Mouse (Mus musculus): ENCODE measurements at regions not wholly inside any gene's neighbourhood (a gene's known extent, or its start where the extent isn't known, plus 50 kb on each side); places are given as distances from the start of the nearest gene placed in this dataset.

DNA sequence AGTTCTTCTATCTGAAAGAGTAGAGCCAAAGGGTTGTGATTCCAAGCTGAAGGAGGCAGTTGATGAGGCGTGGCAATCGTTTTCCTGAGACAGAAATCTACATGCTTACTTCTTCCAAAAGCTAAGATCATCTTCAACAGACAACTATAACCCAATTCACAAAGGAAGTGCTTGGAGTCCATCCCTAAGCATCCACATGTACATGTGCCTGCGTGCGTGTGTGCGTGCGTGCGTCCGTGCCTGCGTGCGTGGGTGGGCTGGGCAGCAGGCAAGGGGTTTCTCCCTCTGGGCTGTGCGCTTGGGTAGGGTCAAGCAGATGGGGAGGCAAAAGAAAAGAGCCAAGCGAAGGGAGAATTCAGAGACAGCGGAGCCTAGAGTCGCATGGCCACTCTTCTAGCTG, 108.2 kb upstream of the Atp1a1 start:
- peak overlapping the region; percentile 67 for H3K27ac ChIP-seq
- H3K9ac ChIP-seq (replicated peaks) = no peak overlapping the region
- WGBS = 86% methylated on average over 14 of the region's 14 CpGs
- H3K27me3 ChIP-seq = no peaks in the 10 kb centered on the region
- peaks cover 53% of the 10 kb centered on the region for H3K4me1 ChIP-seq (replicated peaks)
- no peaks in the 10 kb centered on the region for H3K36me3 ChIP-seq
- H3K9me3 ChIP-seq = no peaks in the 10 kb centered on the region
- no peak overlapping the region for H3K4me2 ChIP-seq
- H3K4me3 ChIP-seq (replicated peaks) = no peak overlapping the region
- no peak for ATAC-seq (ENCODE audit: insufficient number of reproducible peaks, insufficient read depth, low FRiP score, low TSS enrichment, low read depth)

DNA sequence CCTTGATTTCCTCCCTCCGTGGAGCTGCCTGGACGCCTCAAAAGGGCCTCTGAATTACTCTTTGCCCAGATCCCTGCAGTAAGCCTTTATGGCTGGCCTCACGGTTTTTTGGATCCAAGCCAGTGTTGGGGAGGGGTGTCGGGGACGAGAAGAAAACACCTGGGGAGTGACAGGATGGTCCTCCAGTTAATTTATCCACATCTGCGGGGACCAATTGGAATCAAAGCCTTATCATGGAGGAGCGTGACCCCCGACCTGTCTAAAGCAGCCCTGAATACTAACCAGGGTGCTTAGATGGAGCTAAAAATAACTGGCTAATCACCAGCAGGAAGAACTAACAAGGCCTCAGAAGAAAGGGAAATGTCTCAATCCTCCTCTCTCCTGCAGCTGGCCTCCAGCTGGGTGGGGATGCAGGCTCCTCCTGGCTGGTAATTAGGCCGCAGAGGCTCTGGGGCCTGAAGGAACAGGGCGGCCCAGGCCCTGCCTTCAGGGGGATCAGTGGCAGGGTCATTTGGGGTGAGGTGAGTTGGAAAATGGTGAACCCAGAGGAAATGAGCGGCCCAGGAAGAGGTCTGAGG, 107.2 kb upstream of the Atp1a1 start:
- WGBS = 6% methylated on average over 11 of the region's 11 CpGs
- peak; percentile 9; the same call in 1 of the 2 replicates for ATAC-seq (ENCODE audit: insufficient number of reproducible peaks, insufficient read depth, low FRiP score, low TSS enrichment, low read depth)
- Histone ChIP-seq H3K27me3 (no peaks in the 10 kb centered on the region), H3K36me3 (no peaks in the 10 kb centered on the region), H3K9me3 (no peaks in the 10 kb centered on the region), H3K27ac (peak overlapping the region; percentile 92), H3K4me2 (peak overlapping the region; percentile 11), H3K9ac (replicated peaks) (no peak overlapping the region), H3K4me3 (replicated peaks) (no peak overlapping the region), H3K4me1 (replicated peaks) (peaks cover 53% of the 10 kb centered on the region)

DNA sequence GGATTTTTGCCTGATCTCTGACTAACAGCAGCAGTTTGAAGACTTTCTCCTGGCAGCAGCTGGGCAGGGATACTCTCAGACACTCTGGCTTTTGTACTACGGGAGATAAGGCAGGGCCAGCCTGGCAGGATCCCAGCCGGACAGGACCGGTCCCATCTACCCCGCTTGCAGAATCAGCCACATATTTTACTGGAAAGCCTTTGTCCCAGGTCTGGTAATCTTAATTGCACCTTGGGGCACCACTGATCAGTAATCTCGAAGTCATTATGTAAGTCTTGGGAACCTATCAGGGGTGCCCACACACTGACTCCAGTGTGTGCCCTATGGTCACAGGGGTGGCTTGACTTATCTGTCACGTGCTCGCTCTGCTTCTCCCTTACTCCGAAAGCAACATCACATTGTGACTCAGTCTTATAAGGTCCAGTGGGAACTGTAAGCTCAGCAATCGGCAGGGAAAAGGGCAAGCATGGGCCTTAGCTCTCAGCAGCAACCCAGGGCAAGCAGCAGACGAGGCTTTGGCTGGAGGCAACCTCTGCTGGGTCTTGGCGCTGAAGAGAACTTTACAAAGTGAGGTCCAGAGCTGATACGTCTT, 105.0 kb upstream of the Atp1a1 start:
- H3K4me1 ChIP-seq (replicated peaks) = peaks cover 51% of the 10 kb centered on the region
- WGBS = 73% methylated on average over 12 of the region's 12 CpGs
- H3K27me3 ChIP-seq = no peaks in the 10 kb centered on the region
- peak overlapping the region; percentile 64 for H3K27ac ChIP-seq
- ATAC-seq (ENCODE audit: insufficient number of reproducible peaks, insufficient read depth, low FRiP score, low TSS enrichment, low read depth) = no peak
- H3K9me3 ChIP-seq = no peaks in the 10 kb centered on the region
- H3K4me3 ChIP-seq (replicated peaks) = no peak overlapping the region
- H3K4me2 ChIP-seq = no peak overlapping the region
- no peak overlapping the region for H3K9ac ChIP-seq (replicated peaks)
- no peaks in the 10 kb centered on the region for H3K36me3 ChIP-seq

DNA sequence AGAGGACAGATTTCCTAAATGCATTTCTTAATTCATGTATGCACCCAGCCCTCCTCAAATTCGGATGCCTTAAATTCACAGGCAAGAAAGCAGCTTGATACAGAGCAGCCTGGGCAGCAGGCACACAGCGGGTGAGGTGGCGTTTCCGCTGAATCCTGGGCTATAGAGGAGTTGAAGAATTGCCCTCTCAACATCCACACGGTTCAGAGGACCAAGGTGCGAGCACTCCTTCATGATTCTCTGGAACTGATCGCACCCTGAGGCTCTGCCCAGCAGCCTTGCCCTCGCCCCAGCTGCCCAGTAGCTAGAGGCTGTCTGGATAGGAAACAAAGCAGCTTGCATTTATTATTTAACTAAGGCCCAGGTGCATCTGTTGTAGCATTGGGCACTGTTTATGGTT, 104.3 kb upstream of the Atp1a1 start:
- no peak for ATAC-seq (ENCODE audit: insufficient number of reproducible peaks, insufficient read depth, low FRiP score, low TSS enrichment, low read depth)
- Histone ChIP-seq H3K4me1 (replicated peaks) (peaks cover 47% of the 10 kb centered on the region), H3K27ac (peak overlapping the region; percentile 64; the same call in 1 of the 2 replicates)

DNA sequence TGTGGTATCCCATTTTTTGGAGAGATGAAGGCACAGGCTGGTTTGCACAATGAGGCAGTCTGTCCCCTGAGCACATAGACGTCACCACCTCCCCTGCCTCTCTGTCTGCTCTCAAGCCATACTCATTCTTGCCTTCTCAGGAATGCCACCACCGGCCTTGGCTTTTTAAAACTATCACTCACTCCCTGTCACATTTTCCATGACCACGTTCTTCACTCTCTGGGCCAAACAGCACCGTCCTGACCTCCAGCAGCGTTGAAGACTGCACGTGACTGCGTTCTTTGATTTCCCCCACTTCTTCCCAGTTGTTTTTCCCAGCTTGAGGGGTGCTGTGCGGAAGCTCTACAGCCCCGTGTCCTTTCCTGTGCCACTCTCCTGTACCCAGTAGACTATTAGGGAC, 100.4 kb upstream of the Atp1a1 start:
- no peaks in the 10 kb centered on the region for H3K9me3 ChIP-seq
- no peak for ATAC-seq (ENCODE audit: insufficient number of reproducible peaks, insufficient read depth, low FRiP score, low TSS enrichment, low read depth)
- no peaks in the 10 kb centered on the region for H3K27me3 ChIP-seq
- no peaks in the 10 kb centered on the region for H3K36me3 ChIP-seq
- H3K4me2 ChIP-seq = no peak overlapping the region
- H3K4me3 ChIP-seq (replicated peaks) = no peak overlapping the region
- WGBS = 81% methylated on average over 9 of the region's 9 CpGs
- no peak overlapping the region; the same call in 1 of the 2 replicates for H3K27ac ChIP-seq
- H3K9ac ChIP-seq (replicated peaks) = no peak overlapping the region
- peaks cover 33% of the 10 kb centered on the region for H3K4me1 ChIP-seq (replicated peaks)

More for the DNA sequence above, 104.3 kb upstream of the Atp1a1 start:
- H3K27me3 ChIP-seq = no peaks in the 10 kb centered on the region
- no peaks in the 10 kb centered on the region for H3K9me3 ChIP-seq
- no peak overlapping the region for H3K4me2 ChIP-seq
- no peak overlapping the region for H3K9ac ChIP-seq (replicated peaks)
- no peak overlapping the region for H3K4me3 ChIP-seq (replicated peaks)
- 54% methylated on average over 8 of the region's 8 CpGs for WGBS
- no peaks in the 10 kb centered on the region for H3K36me3 ChIP-seq

DNA sequence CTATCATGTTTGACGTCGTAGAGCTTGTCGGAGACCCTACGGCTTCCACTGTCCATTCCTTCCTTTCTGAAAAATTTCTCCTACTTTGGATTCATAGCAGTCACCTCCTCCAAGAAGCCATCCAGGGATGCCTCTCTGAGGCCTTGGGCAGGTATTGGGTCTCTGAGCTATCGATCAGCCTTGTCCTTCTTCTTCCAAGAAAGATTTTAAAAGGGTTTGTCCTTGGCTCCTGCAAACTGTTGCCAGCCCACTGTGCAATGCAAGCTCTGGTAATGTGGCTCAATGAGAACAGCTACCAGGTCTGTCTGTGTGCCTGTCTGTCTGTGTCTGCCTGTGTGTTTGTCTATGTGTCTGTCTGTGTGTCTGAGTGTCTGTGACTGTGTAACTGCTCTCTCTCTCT, 99.8 kb upstream of the Atp1a1 start:
- no peak overlapping the region for H3K4me2 ChIP-seq
- no peak overlapping the region for H3K27ac ChIP-seq
- no peaks in the 10 kb centered on the region for H3K9me3 ChIP-seq
- no peaks in the 10 kb centered on the region for H3K27me3 ChIP-seq
- H3K4me3 ChIP-seq (replicated peaks) = no peak overlapping the region
- 91% methylated on average over 5 of the region's 5 CpGs for WGBS
- H3K36me3 ChIP-seq = no peaks in the 10 kb centered on the region
- peaks cover 28% of the 10 kb centered on the region for H3K4me1 ChIP-seq (replicated peaks)
- ATAC-seq (ENCODE audit: insufficient number of reproducible peaks, insufficient read depth, low FRiP score, low TSS enrichment, low read depth) = no peak
- no peak overlapping the region for H3K9ac ChIP-seq (replicated peaks)

DNA sequence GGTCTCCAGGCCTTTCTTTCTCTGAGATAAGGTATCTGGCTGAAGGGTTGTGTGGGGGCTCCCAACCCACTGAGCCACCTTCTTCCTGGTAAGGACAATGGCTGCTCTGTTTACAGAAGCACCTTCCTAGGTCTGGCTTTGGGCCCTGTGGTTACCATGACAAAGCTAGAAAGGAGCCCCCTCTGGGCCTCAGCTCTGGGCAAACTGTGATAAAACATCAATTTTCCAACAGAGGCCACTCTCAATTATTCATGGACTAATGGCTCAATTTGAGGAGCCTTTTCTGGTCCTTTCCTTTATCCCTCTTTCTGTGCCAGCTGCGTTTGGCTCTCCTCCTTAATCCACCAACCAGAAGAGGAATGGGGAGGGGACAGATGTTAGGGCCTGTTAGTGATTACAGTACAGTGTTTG, 97.3 kb upstream of the Atp1a1 start:
- Histone ChIP-seq H3K27me3 (no peaks in the 10 kb centered on the region), H3K36me3 (no peaks in the 10 kb centered on the region), H3K4me1 (replicated peaks) (peaks cover 18% of the 10 kb centered on the region), H3K4me3 (replicated peaks) (no peak overlapping the region), H3K4me2 (no peak overlapping the region), H3K9ac (replicated peaks) (no peak overlapping the region), H3K9me3 (no peaks in the 10 kb centered on the region), H3K27ac (peak overlapping the region; percentile 53; the same call in 1 of the 2 replicates)
- ATAC-seq (ENCODE audit: insufficient number of reproducible peaks, insufficient read depth, low FRiP score, low TSS enrichment, low read depth) = 0 out of 2 replicates have a peak, but pooled peaks have one; percentile 29
- 13% methylated on average over 1 of the region's 1 CpGs for WGBS

DNA sequence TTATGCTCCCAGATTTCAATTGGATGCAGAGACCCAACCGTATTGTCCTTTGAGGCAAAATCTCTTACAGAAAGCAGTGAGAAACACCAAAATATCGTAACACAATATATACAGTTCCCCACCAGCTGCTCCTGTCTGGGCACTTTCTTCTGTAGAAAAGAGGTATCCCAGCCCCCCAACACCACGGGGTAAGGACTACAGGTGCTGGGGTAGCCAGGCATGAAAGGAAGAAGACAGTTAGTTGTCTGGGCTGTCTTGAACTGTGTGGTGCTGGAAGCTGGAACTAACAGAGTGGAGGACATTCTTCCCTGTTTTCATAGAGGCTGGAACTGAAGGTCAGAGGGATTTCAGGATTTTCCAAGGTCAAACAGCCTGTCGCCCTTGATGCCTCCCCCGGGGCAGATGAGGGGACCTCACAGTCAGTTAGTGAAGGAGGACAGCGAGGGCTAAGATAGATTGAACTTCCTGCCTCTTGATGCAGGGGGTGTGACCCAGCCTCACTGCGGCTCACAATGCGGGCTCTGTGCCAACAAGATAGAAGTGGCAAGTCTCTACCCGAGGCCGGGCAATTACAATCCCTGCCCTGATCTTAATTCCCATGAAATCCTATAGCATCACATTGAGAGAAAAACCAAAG, 96.6 kb upstream of the Atp1a1 start:
- Histone ChIP-seq H3K9ac (replicated peaks) (no peak overlapping the region), H3K4me1 (replicated peaks) (peaks cover 18% of the 10 kb centered on the region), H3K36me3 (no peaks in the 10 kb centered on the region), H3K27ac (peak overlapping the region; percentile 53; the same call in 1 of the 2 replicates), H3K9me3 (no peaks in the 10 kb centered on the region), H3K27me3 (no peaks in the 10 kb centered on the region), H3K4me2 (no peak overlapping the region), H3K4me3 (replicated peaks) (no peak overlapping the region)
- no peak for ATAC-seq (ENCODE audit: insufficient number of reproducible peaks, insufficient read depth, low FRiP score, low TSS enrichment, low read depth)
- 70% methylated on average over 10 of the region's 10 CpGs for WGBS

DNA sequence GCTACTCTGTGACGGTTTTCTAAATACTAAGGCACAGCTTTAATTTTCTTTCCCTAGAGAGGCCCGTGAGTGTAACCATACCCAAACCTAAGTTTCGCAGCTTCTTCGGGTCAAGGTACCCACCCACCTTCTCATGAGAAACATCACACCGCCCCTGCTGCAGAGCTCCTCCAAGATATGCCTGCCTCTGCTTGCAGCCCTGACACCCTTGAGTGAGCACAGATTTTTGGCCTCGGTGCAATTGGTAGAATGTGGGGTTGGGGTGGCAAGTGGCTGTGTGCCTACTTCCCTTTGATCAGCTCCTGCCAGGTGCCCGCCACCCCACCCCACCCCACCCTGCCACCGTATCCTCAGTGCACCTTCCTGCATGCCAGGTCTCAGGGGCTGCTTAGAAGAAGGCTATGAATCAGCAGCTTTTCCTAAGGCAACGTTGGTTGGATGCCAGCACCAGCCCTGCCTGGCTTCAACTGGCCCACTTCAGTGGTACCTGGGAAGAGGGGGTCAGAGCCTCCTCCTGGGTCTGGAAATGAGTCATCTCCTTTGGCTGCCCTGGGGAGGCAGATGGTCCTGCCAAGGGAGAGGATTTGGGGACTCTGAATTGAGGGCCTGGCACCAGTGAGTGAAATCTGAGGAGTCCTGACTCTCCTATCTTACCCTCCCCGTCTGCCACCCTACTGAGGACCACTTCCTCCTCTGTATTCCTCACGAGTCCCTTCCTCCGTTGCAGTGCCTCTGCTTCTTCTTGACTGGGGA, 95.6 kb upstream of the Atp1a1 start:
- ATAC-seq (ENCODE audit: insufficient number of reproducible peaks, insufficient read depth, low FRiP score, low TSS enrichment, low read depth) = no peak
- Histone ChIP-seq H3K4me1 (replicated peaks) (peaks cover 18% of the 10 kb centered on the region), H3K36me3 (no peaks in the 10 kb centered on the region), H3K9me3 (no peaks in the 10 kb centered on the region), H3K27me3 (no peaks in the 10 kb centered on the region), H3K27ac (no peak overlapping the region), H3K4me2 (no peak overlapping the region), H3K4me3 (replicated peaks) (no peak overlapping the region), H3K9ac (replicated peaks) (no peak overlapping the region)
- 82% methylated on average over 12 of the region's 12 CpGs for WGBS

DNA sequence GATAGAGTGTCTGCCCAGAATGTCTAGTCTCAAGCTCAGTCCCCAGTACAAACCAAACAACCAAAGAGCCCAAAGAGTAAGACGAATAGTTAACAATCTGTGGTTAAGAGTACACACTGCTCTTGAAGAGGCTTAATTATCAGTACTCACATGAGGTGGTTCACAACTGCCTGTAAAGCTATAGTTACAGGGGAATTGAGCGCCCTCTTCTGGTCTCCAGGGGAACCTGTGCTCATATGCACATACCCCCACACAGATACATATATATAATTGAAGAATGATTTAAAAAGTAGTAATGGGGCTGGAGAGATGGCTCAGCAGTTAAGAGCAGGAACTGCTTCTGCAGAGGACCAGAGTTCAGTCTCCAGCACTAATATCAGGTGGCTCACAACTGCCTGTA, 92.3 kb upstream of the Atp1a1 start:
- 93% methylated on average over 2 of the region's 2 CpGs for WGBS
- H3K36me3 ChIP-seq = no peaks in the 10 kb centered on the region
- H3K9me3 ChIP-seq = no peaks in the 10 kb centered on the region
- H3K4me2 ChIP-seq = no peak overlapping the region
- H3K4me3 ChIP-seq (replicated peaks) = no peak overlapping the region
- no peak overlapping the region for H3K27ac ChIP-seq
- H3K9ac ChIP-seq (replicated peaks) = no peak overlapping the region
- ATAC-seq (ENCODE audit: insufficient number of reproducible peaks, insufficient read depth, low FRiP score, low TSS enrichment, low read depth) = no peak
- no peaks in the 10 kb centered on the region for H3K27me3 ChIP-seq
- H3K4me1 ChIP-seq (replicated peaks) = peaks cover 13% of the 10 kb centered on the region

DNA sequence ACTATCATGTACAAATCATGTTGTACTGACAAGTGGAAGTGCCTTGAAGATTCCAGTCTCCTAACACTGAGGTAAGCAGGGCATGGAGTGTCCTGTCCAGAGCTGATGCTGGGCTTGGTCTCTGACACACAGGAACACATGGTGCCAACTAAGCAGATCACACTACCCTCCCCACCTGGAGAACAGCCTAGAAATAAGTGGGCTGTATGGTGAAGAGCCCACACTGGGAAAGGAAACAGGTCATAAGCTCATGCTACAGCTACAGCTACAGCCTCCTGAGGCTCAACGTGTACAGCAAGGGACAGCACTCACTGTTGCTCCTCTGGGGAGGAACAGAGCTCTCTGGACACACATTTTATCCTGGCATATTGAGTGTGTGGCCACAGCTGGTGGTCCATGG, 89.8 kb upstream of the Atp1a1 start:
- H3K36me3 ChIP-seq = no peaks in the 10 kb centered on the region
- ATAC-seq (ENCODE audit: insufficient number of reproducible peaks, insufficient read depth, low FRiP score, low TSS enrichment, low read depth) = no peak
- no peak overlapping the region for H3K4me2 ChIP-seq
- no peak overlapping the region for H3K27ac ChIP-seq
- no peaks in the 10 kb centered on the region for H3K9me3 ChIP-seq
- 0 out of 2 replicates have a peak, but pooled peaks cover 2% of the 10 kb centered on the region for H3K4me1 ChIP-seq (replicated peaks)
- H3K4me3 ChIP-seq (replicated peaks) = no peak overlapping the region
- no peaks in the 10 kb centered on the region for H3K27me3 ChIP-seq
- no peak overlapping the region for H3K9ac ChIP-seq (replicated peaks)
- 64% methylated on average over 1 of the region's 1 CpGs for WGBS

All from limb, embryonic 12.5 days (tissue).